Mouse (Mus musculus) urinary bladder, adult 18-20 months (tissue): ENCODE data around the gene Map3k11.
A peak's percentile ranks its signal among the peaks of the same experiment; 100 is the strongest.
"Not testable (repeated sequence)": the region's sequence is repeated elsewhere in the genome, so short reads cannot be mapped to it uniquely, and the experiment has no call there.

Experiments
- DNase-seq, 2 experiments: peaks; one replicate each; pipeline ENCODE4 v3.0.0; 2022; ENCODE audit warnings: low spot score in 2 of 2, mixed read lengths in 2 of 2

The Map3k11 gene

GRCm38 (mm10) chr19:5666386-5666785 is 22.2 kb upstream of the Map3k11 start:
- DNase-seq: no peak

DNA sequence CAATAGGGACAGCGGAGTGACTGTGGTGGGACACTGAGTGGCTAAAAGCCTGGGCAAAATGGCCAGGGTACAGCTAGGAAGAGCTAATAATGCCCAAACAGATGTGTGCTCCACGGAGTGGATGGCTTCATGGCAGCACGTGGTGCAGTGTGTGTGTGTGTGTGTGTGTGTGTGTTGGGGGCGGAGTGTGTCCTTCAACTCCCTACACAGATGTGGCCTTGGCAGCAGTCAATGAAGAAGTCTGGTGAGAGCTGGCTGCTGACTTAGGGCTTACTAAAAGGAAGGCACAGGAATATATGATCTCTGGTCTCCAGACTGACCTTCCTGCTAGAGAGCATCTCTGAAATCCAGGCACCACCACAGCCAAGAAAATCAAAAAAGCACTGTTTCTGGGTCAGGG is 20.2 kb upstream of the Map3k11 start:
- DNase-seq: no peak

- no peak for DNase-seq
These were observed 8.1 kb upstream of the Map3k11 start for GRCm38 (mm10) chr19:5680432-5680831.

- no peak for DNase-seq
These were observed 4.3 kb upstream of the Map3k11 start for GRCm38 (mm10) chr19:5684236-5684635.

- no peak for DNase-seq
These were observed 3.6 kb upstream of the Map3k11 start for GRCm38 (mm10) chr19:5684985-5685384.

DNA sequence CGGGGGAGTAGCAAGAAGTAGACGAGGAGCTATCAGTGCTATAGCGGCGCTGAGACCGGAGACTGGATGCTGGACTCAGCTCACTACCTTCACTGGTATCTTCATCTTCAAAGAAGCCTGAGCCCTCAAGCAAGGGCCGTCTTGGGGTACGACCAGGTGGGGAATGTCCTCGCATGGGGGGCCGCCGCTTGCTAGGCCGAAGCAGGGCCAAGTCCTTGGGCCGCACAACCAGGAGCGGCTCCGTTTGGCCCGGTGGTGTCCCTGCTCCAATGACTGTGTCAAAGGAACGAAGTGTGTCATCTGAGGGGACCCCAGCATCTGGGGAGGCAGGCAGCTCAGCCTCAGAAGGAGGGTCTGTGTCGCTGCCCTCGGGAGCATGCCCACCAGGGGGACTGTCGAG is 3.1 kb upstream of the Map3k11 start:
- no peak for DNase-seq

DNA sequence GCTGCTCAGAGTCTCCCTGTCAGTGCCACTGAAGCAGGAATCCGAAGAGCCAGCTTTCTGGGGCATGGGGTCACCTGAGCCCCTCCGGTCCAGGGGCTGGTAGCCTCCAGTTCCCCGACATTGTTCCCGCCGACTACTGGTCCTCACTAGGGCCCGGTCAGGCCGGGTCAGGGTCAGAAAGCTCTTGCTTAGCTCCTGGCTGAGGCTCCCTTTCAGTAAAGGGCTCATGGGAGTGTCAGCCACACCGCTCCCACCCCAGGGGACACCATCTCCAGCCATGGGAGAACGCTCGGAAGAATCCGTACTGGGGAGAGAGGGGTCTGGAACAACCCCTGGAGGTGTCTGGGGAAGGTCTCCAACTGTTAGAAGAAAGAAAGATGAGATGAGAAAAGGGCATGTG is 2.7 kb upstream of the Map3k11 start:
- DNase-seq: no peak

GRCm38 (mm10) chr19:5686437-5686836 is 2.1 kb upstream of the Map3k11 start:
- no peak for DNase-seq

DNA sequence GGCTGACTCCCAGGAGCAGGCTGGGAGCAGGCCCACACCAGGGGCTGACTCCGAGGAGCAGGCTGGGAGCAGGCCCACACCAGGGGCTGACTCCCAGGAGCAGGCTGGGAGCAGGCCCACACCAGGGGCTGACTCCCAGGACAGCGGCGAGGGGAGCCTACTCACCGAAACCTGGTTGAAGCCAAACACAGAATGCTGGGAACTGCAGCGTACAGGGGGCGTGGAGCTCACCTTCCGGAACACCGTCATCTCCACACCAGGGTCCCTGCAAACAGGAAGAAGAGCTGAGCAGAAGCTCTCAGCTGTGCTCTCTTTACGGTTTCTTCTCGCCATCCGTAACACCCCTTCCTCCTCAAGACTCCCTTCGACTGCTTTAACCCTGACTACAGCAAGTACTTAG is 1.6 kb upstream of the Map3k11 start:
- DNase-seq: not testable (repeated sequence)

GRCm38 (mm10) chr19:5687738-5688137 is 804 bp upstream of the Map3k11 start:
- DNase-seq: no peak

DNA sequence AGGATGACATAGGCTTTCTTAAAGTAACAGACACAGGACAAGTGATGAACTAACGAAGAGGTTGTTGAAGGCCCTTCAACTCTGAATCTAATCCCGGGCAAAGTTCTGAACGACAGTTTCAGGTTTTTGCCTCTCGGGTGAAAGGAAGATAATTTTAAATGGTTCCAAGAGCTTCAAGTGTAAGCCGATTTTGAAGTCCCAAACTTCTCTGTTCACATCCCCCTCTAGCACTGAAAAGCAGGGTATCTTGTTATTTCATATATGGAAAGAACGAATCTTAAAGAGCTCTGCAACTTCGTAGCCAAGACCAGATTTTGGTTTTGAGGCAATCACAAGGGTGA is 516 bp downstream of the Map3k11 start:
- DNase-seq: no peak

DNA sequence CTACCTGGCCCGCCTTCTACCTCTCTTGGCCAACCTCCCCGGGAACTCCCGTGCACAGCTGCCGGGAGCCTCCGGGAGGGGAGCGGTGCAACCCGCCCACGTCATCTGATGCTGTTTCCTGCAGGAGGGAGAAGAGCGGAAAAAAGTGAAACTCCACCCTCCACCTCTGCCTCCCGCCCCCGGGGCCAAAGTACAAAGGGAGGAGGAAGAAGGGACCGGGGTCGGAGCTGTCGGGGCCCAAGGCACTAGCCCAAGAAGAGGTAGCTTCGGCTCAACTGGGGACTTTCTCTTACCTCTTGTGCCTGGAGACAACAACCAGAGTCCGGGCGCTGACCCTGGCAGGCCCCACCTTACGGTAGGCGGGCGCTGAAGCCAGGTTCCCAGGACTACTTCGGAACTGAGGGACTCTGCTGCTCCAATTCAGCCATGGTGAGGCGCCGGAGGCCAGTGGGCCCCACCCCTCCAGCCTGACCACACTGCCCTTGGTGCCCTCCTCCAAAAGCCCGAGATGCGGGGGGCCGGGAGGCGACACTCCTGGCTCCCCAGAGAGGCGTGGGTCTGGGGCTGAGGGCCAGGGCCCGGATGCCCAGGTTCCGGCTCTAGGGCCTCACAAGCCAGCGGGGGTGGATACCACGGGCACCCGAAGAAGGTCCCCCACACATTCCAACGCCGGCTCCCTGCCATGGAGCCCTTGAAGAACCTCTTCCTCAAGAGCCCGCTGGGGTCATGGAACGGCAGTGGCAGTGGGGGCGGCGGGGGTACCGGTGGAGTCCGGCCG is 1.2 kb downstream of the Map3k11 start:
- peak; percentile 83 to 89 for DNase-seq

GRCm38 (mm10) chr19:5690343-5690735 is 1.8 kb downstream of the Map3k11 start:
- DNase-seq: no peak

DNA sequence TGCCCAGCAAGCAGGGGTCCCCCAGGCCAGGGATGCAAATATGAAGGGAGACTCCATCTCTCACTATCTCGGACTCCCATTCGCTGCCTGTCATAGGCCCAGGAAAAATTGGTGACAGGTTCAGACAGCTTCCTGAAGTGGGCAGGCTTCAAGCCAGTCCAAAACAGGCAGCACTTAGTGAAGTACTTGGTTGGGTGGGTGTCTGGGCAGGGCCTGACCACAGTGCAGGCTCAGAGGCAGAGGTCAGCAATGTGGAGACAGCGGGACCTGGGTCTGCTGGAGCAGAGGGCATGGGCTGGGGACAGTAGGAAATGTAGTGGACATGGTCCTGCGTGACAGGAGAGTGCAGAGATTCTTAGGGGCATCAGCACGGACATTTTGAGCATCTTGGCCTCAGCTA is 3.1 kb downstream of the Map3k11 start:
- DNase-seq: no peak

DNA sequence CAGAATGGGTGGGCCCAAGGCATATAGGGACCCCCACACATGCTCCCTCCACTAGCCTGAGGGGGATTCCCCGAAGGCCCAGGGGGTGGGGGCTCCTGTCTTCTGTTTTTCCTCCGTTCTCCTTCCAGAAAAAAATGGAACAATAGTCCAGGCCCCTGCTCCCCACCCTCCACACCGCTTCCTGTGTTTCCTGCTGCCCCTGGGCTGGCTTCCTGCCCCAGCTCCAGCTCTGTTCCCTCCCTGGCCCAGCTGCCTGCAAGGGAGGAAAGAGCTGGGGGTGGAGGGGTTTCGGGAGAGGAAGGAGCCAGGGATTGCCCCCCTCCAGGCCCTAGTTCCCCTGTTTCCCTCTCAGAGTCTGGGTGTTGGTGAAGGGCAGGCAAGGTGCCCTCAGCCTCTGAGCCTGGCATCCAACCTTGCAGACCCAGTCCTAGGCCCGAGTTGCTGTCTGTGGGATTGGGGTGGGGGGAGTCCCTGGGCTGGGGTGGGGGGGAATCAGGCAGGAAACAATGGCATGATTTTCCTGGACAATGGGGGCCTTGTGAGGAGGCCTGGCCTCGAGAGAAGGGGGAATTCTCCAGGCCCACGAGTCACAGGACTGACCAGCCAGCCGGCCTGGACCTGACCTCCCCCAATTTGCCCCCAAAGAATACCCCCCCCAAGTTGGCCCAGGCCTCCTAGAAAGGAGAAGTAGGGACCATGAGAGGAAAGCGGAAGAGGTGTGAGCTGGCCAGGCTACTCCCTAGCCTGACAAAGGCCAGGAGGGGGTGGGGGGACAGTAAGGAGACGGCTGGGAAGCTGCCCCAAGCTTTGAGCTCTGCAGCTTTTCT is 3.8 kb downstream of the Map3k11 start:
- no peak for DNase-seq

DNA sequence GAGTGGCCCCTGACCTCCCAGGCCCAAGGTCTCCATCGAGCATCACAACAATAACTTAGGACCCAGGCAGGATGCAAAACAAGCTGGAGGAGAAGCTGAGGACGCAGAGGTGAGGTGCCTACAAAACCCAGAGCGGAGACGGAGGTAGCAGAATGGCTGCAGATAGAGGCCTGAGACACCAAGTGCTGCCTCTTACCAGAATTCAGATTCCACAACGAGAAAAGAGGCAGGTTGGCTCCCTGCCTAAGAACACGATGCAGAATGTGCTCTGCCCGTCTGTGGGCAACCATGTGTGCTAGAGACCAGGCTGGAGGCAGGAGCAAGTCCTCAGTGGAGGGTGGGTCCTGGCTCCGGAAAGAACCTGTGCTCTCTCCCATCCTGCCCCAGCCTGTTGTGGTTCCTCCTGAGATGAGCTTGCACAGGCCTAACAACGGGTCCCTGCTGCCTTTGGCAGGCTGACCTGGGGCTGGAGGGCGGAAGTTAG is 4.4 kb downstream of the Map3k11 start:
- no peak for DNase-seq

DNA sequence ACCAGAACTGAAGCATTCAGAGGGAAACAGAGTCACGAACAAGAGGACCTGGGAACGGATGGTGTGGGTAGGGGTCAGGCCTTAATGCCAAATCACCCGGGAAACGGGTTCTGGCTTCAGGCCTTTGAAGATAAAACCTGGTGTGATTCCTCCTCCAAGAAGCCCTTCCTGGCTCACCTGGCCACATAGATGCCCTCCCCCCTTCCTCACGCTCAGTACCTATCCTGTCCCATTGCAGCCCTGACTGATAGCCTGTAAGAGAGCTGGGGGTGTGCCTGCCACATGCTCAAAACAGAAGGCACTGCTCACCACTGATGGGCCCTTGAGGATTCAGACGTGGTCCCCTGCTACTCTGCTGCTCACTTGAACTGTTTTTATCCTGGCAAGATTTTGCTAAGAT is 5.3 kb downstream of the Map3k11 start:
- DNase-seq: no peak

DNA sequence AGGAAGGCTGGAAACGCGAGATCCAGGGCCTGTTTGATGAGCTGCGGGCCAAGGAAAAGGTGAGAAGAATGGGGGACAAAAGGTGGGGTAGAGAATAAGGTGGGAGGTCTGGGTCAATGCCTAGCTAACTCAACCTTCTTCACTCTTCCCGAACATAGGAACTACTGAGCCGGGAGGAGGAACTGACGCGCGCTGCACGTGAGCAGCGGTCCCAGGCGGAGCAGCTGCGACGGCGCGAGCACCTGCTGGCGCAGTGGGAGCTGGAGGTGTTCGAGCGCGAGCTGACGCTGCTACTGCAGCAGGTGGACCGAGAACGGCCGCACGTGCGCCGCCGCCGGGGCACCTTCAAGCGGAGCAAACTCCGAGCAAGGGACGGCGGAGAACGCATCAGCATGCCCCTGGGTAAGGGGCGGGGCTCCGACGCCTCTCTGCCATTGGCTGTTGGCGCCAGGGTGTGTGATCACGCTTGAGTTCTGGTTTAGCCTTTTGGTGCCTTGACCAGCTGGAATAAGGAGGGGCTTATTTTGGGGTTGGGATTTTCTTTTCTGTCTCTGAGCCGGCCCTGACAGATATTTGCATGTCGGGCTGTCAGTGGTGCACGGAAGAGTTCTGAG is 7.4 kb downstream of the Map3k11 start:
- no peak for DNase-seq

- DNase-seq: no peak
These were observed 15.7 kb downstream of the Map3k11 start, which contains the start of gene Kcnk7 for GRCm38 (mm10) chr19:5704163-5704800. TSS of gene Kcnk7 (plus strand) at chr19:5704367.

GRCm38 (mm10) chr19:5704801-5705571 is 16.4 kb downstream of the Map3k11 start:
- DNase-seq: no peak

- DNase-seq: no peak
These were observed 21.5 kb downstream of the Map3k11 start for GRCm38 (mm10) chr19:5710068-5710467.
